In genomic region chr4:41134935-41135710, GRCm38 (mm10) we compare ENCODE assay signal across 8 mouse cellular contexts. TPM values are rescaled to one million over a fixed set of nuclear protein-coding genes. Genes with fewer than 3 reads are reported as not detected.
DNase-seq lines count a peak whose midpoint lies in the region; ATAC-seq and TF ChIP-seq lines count a peak whose summit lies in the region.

No protein-coding gene starts in this region.

- TF ChIP-seq POLR2A in brain, embryonic 14.5 days (IDR thresholded peaks at IDR 0.05; ENCODE audit: borderline replicate concordance, extremely low read depth, insufficient read depth, insufficient read length, poor library complexity, severe bottlenecking): peak; percentile 78

- peak overlapping the region; percentile 84 for H3K4me2 ChIP-seq in heart, embryonic 13.5 days
- H3K4me2 ChIP-seq in liver, embryonic 15.5 days: peak overlapping the region; percentile 80
- peak overlapping the region; percentile 77 for H3K4me2 ChIP-seq in neural tube, embryonic 12.5 days (replicated peaks)
- H3K4me2 ChIP-seq in stomach, postnatal 0 days (replicated peaks; ENCODE audit: low read depth): peak overlapping the region; percentile 69

- peak; percentile 92 for DNase-seq in CD4-positive, CD25-positive, alpha-beta regulatory T cell, adult 2 months (ENCODE audit: low read depth, low spot score)
- DNase-seq in brain, embryonic 14.5 days (ENCODE audit: low read depth): peak; percentile 95
- DNase-seq in kidney, postnatal 10 days: peak; percentile 92
- DNase-seq in stomach, postnatal 0 days (ENCODE audit: low spot score): peak; percentile 93

- no peak for TF ChIP-seq EP300 in stomach, postnatal 0 days (optimal IDR thresholded peaks at IDR 0.05)

- peak overlapping the region; percentile 99 for H3K27ac ChIP-seq in heart, embryonic 13.5 days (replicated peaks)
- H3K27ac ChIP-seq in liver, embryonic 15.5 days (replicated peaks): peak overlapping the region; percentile 97
- H3K27ac ChIP-seq in neural tube, embryonic 12.5 days: peak overlapping the region; percentile 100
- H3K27ac ChIP-seq in stomach, postnatal 0 days (replicated peaks): peak overlapping the region; percentile 99

- H3K36me3 ChIP-seq in erythroblast, embryonic 14.5 days (ENCODE audit: control insufficient read depth): peaks cover 23% of the 10 kb centered on the region
- peaks cover 16% of the 10 kb centered on the region for H3K36me3 ChIP-seq in heart, embryonic 13.5 days
- peaks cover 19% of the 10 kb centered on the region for H3K36me3 ChIP-seq in liver, embryonic 15.5 days (replicated peaks)
- peaks cover 8% of the 10 kb centered on the region; the same call in 1 of the 2 replicates for H3K36me3 ChIP-seq in neural tube, embryonic 12.5 days
- H3K36me3 ChIP-seq in stomach, postnatal 0 days (ENCODE audit: control insufficient read depth, insufficient read depth, low read length): no peaks in the 10 kb centered on the region

- H3K27me3 ChIP-seq in erythroblast, embryonic 14.5 days (ENCODE audit: control insufficient read depth): no peaks in the 10 kb centered on the region
- H3K27me3 ChIP-seq in heart, embryonic 13.5 days (replicated peaks): no peaks in the 10 kb centered on the region
- no peaks in the 10 kb centered on the region for H3K27me3 ChIP-seq in liver, embryonic 15.5 days
- H3K27me3 ChIP-seq in neural tube, embryonic 12.5 days (replicated peaks): no peaks in the 10 kb centered on the region
- no peaks in the 10 kb centered on the region for H3K27me3 ChIP-seq in stomach, postnatal 0 days (ENCODE audit: control insufficient read depth, insufficient read depth, low read length)

- TF ChIP-seq CTCF in brain, embryonic 14.5 days (IDR thresholded peaks at IDR 0.05; ENCODE audit: borderline replicate concordance, extremely low read depth, insufficient read depth, insufficient read length): no peak
- TF ChIP-seq CTCF in stomach, postnatal 0 days (IDR thresholded peaks at IDR 0.05; ENCODE audit: low read depth): no peak

- H3K4me1 ChIP-seq in erythroblast, embryonic 14.5 days (ENCODE audit: control insufficient read depth): peaks cover 79% of the 10 kb centered on the region
- H3K4me1 ChIP-seq in heart, embryonic 13.5 days: peaks cover 28% of the 10 kb centered on the region
- H3K4me1 ChIP-seq in liver, embryonic 15.5 days (replicated peaks): peaks cover 60% of the 10 kb centered on the region
- peaks cover 4% of the 10 kb centered on the region; the same call in 1 of the 2 replicates for H3K4me1 ChIP-seq in neural tube, embryonic 12.5 days
- H3K4me1 ChIP-seq in stomach, postnatal 0 days (replicated peaks; ENCODE audit: control insufficient read depth, insufficient read depth): no peaks in the 10 kb centered on the region

- peak overlapping the region; percentile 99 for H3K9ac ChIP-seq in heart, embryonic 13.5 days
- H3K9ac ChIP-seq in liver, embryonic 15.5 days: peak overlapping the region; percentile 100
- peak overlapping the region; percentile 100 for H3K9ac ChIP-seq in neural tube, embryonic 12.5 days
- peak overlapping the region; percentile 98 for H3K9ac ChIP-seq in stomach, postnatal 0 days (ENCODE audit: low read length)

- WGBS in heart, embryonic 13.5 days: under 1% methylated on average over 14 of the region's 70 CpGs
- 2% methylated on average over 43 of the region's 70 CpGs for WGBS in liver, embryonic 15.5 days (ENCODE audit: insufficient replicate concordance)
- WGBS in neural tube, embryonic 12.5 days: under 1% methylated on average over 30 of the region's 70 CpGs
- 0% methylated on average over 16 of the region's 70 CpGs for WGBS in stomach, postnatal 0 days

- peak; percentile 89 for ATAC-seq in heart, embryonic 13.5 days (ENCODE audit: extremely low read depth, insufficient number of reproducible peaks, low FRiP score, low TSS enrichment)
- ATAC-seq in liver, embryonic 15.5 days (ENCODE audit: insufficient read depth): peak; percentile 83
- ATAC-seq in neural tube, embryonic 12.5 days (ENCODE audit: low FRiP score, low read depth): peak; percentile 94
- peak; percentile 93 for ATAC-seq in stomach, postnatal 0 days (ENCODE audit: low FRiP score, low TSS enrichment)

- H3K4me3 ChIP-seq in erythroblast, embryonic 14.5 days (replicated peaks): peak overlapping the region; percentile 96
- H3K4me3 ChIP-seq in heart, embryonic 13.5 days: peak overlapping the region; percentile 91
- H3K4me3 ChIP-seq in liver, embryonic 15.5 days (replicated peaks): peak overlapping the region; percentile 90
- peak overlapping the region; percentile 94 for H3K4me3 ChIP-seq in neural tube, embryonic 12.5 days
- H3K4me3 ChIP-seq in stomach, postnatal 0 days (ENCODE audit: low read depth, low read length): peak overlapping the region; percentile 97

- H3K9me3 ChIP-seq in erythroblast, embryonic 14.5 days (ENCODE audit: control insufficient read depth, low read length): no peaks in the 10 kb centered on the region
- H3K9me3 ChIP-seq in heart, embryonic 13.5 days: no peaks in the 10 kb centered on the region
- no peaks in the 10 kb centered on the region for H3K9me3 ChIP-seq in liver, embryonic 15.5 days (replicated peaks)
- no peaks in the 10 kb centered on the region for H3K9me3 ChIP-seq in neural tube, embryonic 12.5 days
- H3K9me3 ChIP-seq in stomach, postnatal 0 days (ENCODE audit: control insufficient read depth, low read length): no peaks in the 10 kb centered on the region

RNA-seq across cellular contexts. Expression of gene Ube2r2, which starts 0.4 kb away (rescaled TPM):
- polyA plus RNA-seq in brain, embryonic 14.5 days (2012; rRNA removed): 139 and 175 TPM in 2 replicates
- 15.9 and 16.5 TPM in 2 replicates for polyA plus RNA-seq in erythroblast, embryonic 14.5 days (2012)
- polyA plus RNA-seq in heart, embryonic 13.5 days (2015; fragmentation: Nextera tagmentation; extraction: Ambion mirVana): 73.3 and 75.3 TPM in 2 replicates
- polyA plus RNA-seq in liver, embryonic 15.5 days (2015; fragmentation: Nextera tagmentation; extraction: Ambion mirVana): 45.4 and 47.8 TPM in 2 replicates
- 92.7 and 108 TPM in 2 replicates for polyA plus RNA-seq in neural tube, embryonic 12.5 days (2016; fragmentation: Nextera tagmentation; extraction: Ambion mirVana)
- 76.3 and 89.0 TPM in 2 replicates for polyA plus RNA-seq in stomach, postnatal 0 days (2015; fragmentation: Nextera tagmentation; extraction: Ambion mirVana)

RNA-seq across cellular contexts. Expression of gene Nol6, which starts 10.9 kb away (rescaled TPM):
- 51.5 and 57.4 TPM in 2 replicates for polyA plus RNA-seq in brain, embryonic 14.5 days (2012; rRNA removed)
- polyA plus RNA-seq in erythroblast, embryonic 14.5 days (2012): 1.3 and 1.6 TPM in 2 replicates
- 15.7 and 18.2 TPM in 2 replicates for polyA plus RNA-seq in heart, embryonic 13.5 days (2015; fragmentation: Nextera tagmentation; extraction: Ambion mirVana)
- 9.2 and 9.7 TPM in 2 replicates for polyA plus RNA-seq in liver, embryonic 15.5 days (2015; fragmentation: Nextera tagmentation; extraction: Ambion mirVana)
- polyA plus RNA-seq in neural tube, embryonic 12.5 days (2016; fragmentation: Nextera tagmentation; extraction: Ambion mirVana): 26.5 and 27.1 TPM in 2 replicates
- polyA plus RNA-seq in stomach, postnatal 0 days (2015; fragmentation: Nextera tagmentation; extraction: Ambion mirVana): 9.5 and 10.9 TPM in 2 replicates

RNA-seq across cellular contexts. Expression of gene Aqp3, which starts 37.1 kb away (rescaled TPM):
- 1.4 and 4.3 TPM in 2 replicates for polyA plus RNA-seq in brain, embryonic 14.5 days (2012; rRNA removed)
- 3.0 and 4.8 TPM in 2 replicates for polyA plus RNA-seq in erythroblast, embryonic 14.5 days (2012)
- 0.87 and 1.2 TPM in 2 replicates for polyA plus RNA-seq in heart, embryonic 13.5 days (2015; fragmentation: Nextera tagmentation; extraction: Ambion mirVana)
- 12.3 and 12.8 TPM in 2 replicates for polyA plus RNA-seq in liver, embryonic 15.5 days (2015; fragmentation: Nextera tagmentation; extraction: Ambion mirVana)
- 0.68 and 0.77 TPM in 2 replicates for polyA plus RNA-seq in neural tube, embryonic 12.5 days (2016; fragmentation: Nextera tagmentation; extraction: Ambion mirVana)
- 202 and 227 TPM in 2 replicates for polyA plus RNA-seq in stomach, postnatal 0 days (2015; fragmentation: Nextera tagmentation; extraction: Ambion mirVana)

Comparison
In these comparisons a context has a peak if more than half of its experiments do, and no peak if none do; other contexts are left out.
1. Peak in every context shown above with its lines: DNase-seq, ATAC-seq, H3K4me3 ChIP-seq and H3K27ac ChIP-seq.
2. RNA of gene Aqp3, which starts 37.1 kb away (polyA plus RNA-seq): 202 to 227 TPM in stomach, postnatal 0 days; 12.3 to 12.8 TPM in liver, embryonic 15.5 days, 3.0 to 4.8 TPM in erythroblast, embryonic 14.5 days, 1.4 to 4.3 TPM in brain, embryonic 14.5 days, 0.87 to 1.2 TPM in heart, embryonic 13.5 days and 0.68 to 0.77 TPM in neural tube, embryonic 12.5 days; every median in the first group is over 10 times any median in the second.